Mouse (Mus musculus) c-Kit-positive CD71-positive TER-119-positive erythroid progenitor cells, embryonic 14.5 days (primary cell): ENCODE measurements around the gene C1ql2.

Experiments
- DNase-seq: peaks from one replicate; pipeline ENCODE4 v3.0.0-alpha.2; 2013; ENCODE audit warnings: low spot score

The C1ql2 gene

DNA sequence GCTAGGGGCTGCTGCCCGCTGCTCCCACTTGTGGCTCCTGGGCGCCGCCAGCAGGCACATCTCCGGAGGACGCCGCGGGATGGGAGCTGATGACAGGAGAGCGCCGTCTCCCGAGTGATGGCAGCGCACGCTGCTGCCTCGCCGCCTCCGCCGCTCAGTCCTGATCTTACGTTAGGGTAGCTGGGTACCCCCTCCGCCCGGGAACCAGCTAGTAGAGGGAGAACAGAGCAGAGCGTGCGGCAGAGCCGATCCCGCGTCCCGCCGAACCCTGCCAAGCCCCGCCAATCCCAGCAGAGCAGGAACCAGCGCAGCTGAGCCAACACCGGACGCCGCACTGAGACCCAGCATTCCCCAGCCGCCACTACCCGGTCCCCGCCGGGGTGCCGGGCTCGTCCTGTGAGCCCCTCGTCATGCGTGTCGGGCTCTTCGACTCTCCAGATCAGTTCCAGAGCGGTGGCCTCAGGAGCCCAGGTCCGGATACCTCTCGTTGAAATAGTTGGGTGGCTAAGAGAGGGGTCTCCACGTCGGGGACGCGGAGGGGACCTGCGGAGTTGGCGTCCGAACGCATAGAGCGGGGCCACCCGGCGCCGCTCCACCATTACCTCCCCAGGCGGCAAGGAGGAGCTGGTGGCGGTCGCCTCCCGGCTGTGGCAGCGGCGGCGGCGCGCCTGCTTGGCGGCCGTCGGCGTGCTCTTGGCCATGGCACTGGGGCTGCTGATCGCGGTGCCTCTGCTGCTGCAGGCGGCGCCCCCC, at the start of gene C1ql2:
C1ql2 (plus strand) TSS at position 164 of the 753 bp plus-strand sequence.
- no peak for DNase-seq

DNA sequence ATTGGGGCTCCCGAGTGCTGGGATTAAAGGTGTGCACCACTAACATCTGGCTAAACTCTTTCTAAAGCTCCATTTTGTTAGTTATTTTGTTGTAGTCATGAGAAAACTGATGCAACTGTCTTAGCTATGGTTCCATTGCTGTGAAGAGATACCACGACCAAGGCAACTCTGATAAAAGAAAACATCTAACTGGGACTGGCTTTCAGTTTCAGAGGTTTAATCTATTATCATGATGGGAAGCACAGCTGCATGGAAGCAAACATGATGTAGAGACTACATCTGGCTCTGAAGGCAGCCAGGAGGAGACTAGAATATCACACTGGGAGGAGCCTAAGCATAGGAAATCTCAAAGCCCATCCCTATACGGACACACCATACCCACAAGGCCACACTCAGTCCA, 48.7 kb upstream of the C1ql2 start:
- no peak for DNase-seq

DNA sequence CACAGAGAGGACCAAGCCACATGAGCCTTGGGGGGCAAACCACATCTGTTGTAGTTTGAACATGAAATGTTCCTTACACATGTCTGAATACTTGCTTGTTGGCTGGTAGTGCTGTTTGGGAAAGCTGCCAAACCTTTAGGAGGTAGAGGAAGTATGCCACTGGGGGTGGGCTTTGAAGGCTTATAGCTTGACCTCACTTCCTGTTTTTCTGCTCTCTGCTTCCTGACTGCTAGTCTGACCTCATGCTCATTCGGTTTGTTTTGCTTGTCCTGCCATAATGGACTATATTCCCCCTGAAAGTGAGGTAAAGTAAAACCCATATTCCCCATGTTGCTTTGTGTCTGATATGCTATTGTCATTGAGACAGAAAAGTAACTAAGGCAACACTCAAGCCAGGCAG, 46.6 kb upstream of the C1ql2 start:
- no peak for DNase-seq

DNA sequence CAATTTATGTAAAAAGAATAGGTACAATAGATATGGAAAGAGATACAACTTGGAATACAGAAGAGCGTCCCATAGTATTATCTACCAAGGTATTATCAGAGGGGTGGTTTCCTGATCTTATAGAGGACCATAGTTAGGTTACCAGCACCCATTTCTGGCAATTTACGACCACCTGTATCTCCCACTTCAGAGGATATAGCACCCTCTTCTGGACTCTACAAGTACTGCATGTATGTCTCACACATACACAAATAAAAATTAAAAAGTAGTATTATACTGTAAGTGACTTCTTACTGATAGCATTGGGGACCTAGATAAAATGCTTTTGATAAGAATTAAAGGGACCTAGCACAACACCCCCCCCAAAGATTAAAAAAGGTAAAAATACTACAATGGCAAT, 43.4 kb upstream of the C1ql2 start:
- no peak for DNase-seq

DNA sequence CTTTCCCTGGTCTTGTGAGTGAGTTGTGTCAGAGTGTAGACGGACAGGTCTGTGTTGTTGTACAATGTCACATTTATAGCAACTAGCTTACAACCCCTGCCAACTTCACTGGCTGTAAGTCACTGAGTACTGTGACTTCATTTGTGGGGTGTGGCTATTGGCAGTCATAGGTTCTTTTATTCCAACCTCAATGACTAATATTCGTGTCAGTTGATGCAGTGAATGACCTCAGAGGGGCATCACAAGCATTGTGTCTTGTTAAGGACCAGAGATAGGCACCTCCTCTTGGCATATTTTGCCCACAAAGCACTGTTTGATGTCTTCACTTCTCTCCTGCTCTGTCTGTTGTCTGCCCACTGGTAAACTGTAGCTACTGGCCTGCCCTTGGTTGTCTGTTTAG, 34.6 kb upstream of the C1ql2 start:
- DNase-seq, result no peak

DNA sequence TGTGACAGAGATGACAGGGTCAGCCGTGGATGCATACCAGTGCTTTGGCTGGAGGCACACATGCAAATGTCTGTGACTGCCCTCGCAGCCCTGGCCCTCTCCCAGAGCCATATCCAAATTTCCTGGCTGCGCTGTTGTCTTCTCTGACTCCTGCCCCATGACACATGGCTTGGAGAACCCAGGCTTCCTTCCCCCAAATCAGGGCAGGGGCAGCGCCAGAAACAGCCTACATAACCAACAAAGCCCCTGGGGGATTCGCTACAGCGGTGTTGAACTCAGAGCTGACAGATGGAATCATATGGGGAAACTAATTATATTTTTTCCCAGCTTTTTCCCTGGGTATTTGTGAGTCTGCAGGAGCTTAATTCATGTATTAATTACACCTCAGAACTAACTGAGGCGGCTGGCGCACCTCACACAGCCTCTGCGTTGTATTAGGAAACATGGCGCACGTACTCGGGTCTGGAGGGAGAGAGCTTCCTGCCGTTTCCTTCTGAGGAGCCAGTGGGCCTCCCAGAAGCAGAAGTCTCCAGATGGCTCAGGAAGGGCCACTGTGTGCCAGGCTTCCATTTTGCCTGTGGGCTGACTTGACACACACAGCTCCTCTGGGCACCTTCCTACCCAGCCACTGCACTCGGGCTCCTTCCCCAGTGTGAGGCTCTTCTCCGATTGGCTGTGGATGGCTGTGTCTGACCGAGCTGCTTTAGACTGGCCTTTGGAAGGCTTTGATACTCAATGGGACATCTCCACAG, 18.9 kb upstream of the C1ql2 start:
- no peak for DNase-seq

DNA sequence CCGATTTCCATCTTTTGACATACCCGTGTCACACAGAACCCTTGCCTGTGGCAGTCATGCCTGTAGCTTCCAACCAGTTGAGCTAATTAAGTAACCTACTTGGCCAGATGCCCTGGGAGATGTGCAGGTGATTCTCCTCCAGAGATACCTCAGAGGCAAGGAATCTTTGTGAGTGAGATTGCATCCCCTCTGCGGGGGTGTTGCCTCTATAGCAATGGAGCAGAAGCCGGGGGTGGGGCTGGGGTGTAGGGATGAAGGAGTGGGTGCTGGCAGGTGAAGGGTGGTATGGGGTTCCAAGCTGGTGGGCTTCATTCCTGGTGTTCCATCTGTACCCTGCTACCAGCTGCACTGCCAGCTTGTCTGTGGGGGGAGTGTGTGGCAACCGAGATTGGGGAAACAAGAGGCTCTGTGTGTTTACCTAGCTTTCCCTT, 17.2 kb upstream of the C1ql2 start:
- DNase-seq, result no peak

DNA sequence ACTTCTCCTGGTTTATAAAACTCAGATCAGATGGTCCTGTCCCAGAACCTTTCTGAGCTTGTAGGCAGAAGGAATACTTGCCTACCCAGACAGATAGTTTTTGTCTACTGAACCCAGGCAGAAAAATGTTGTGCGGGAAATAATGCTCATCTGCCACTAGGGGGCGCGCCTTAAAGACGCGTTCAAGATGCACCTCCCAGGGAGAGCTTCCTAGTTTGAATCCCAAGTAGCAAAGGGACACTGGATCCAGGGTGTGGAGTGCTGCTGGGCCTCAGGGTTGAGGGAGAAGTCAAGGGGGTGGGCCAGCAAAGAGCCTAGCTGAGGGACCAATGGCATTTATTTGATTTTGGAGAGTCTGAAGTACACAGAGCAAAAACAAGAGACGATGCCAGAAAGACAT, 12.7 kb upstream of the C1ql2 start:
- DNase-seq, result peak; percentile 63

DNA sequence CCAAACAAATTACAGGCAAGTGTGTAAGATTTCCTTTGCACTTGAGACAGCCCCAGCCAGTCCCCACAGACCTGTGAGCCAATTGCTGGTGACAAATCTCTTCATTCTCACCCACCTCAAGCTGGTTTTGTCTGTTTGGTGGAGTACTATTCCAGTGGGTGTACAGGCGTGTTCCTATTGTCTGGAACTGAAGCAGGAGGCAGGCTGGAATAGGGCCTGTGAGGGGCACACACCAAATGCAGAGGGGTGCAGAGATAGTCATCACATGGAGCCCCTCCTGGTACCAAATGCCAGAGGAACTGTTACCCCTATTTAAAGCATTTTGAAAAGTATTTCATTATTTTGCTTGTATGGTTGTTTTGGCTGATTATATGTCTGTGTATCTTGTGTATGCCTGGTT, 12.2 kb upstream of the C1ql2 start:
- DNase-seq, result no peak

DNA sequence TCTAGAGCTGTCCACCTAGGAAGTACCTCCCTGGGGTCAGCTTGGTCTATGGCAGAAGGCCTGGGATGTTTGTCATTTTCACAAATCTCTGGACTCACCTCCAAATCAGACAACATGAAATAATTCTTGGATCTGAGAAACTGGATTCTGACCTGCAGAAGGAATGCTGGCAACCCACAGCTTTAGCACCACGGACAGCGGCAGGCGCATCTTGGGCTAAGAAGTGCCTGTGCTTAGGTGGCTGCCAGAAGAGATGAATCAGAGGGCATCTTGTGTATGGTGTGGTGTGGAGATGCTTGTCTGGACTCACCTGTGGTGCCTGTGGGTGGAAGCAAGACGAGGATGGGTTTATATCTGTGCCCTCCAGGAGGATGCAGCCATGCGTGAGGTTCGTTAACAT, 8.5 kb upstream of the C1ql2 start:
- peak; percentile 12 for DNase-seq

DNA sequence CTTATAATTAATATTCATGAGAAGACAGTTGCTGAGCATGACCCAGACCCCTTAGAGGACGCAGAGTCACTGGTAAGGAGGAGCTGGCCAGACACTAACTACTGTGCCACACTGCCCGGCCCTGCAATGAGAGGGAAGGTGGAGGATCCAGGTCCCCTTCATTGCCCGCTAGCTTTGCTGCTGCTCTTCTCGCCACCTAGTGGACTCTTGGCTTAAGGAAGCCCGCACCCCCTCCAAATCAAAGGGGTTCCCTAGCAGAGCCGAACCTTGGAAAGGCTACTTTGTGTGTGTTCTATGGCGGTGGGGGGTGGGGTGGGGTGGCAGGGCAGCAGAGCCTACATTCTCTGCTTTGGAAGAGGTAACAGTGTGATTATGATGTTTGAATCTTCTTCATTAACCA, 2.4 kb upstream of the C1ql2 start:
- DNase-seq, result no peak

DNA sequence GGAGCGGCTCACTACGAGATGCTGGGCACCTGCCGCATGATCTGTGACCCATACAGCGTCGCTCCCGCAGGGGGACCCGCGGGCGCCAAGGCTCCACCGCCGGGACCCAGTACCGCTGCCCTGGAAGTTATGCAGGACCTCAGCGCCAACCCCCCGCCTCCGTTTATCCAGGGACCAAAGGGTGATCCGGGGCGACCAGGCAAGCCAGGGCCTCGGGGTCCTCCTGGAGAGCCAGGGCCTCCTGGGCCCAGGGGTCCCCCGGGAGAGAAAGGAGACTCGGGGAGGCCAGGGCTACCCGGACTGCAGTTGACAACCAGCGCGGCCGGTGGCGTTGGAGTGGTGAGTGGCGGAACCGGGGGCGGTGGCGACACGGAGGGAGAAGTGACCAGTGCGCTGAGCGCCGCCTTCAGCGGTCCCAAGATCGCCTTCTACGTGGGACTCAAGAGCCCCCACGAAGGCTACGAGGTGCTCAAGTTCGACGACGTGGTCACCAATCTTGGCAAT, 842 bp downstream of the C1ql2 start:
- DNase-seq, result no peak

DNA sequence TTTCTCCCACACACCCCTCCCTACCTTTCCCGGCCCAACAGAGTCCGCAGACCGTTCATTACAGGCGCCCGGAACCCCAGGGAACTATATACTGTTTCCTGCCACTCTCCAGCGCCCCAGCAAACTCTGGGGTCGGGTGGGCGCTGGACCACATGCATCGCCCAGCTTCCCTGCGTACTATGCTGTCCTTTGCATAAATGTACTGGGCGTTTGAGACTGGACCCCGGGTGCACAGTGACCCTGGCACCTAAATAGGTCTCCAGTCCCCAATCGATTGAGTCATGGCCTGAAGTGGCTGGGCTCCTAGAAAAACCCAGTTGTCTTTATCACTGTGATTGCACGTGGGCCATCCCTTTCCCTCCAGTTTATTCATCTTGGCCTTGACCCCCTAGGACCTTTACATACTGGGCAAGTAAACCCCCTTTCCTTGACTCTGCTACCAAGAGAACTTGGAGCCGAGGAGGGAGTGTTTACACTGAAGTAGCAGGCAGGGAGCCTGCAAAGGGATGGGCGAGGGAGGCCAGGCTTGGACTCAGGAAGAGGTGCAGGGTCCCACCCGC, 1.5 kb downstream of the C1ql2 start:
- DNase-seq, result no peak

DNA sequence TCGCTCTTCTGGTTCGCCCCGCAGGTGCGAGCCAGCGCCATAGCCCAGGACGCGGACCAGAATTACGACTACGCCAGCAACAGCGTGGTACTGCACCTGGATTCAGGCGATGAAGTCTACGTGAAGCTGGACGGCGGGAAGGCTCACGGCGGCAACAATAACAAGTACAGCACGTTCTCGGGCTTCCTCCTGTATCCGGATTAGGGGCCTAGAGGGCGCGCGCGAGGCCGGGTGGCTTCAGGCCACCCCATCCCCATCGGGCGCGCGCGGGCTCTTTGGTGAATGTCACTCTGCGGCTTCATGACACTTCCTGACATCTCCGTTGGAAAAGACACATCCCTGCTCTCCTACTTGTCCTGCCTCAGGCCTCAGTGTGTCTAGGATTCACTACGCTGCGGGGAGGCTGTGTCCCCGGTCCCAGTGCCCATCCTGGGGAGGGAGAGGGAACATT, 2.0 kb downstream of the C1ql2 start:
- no peak for DNase-seq

DNA sequence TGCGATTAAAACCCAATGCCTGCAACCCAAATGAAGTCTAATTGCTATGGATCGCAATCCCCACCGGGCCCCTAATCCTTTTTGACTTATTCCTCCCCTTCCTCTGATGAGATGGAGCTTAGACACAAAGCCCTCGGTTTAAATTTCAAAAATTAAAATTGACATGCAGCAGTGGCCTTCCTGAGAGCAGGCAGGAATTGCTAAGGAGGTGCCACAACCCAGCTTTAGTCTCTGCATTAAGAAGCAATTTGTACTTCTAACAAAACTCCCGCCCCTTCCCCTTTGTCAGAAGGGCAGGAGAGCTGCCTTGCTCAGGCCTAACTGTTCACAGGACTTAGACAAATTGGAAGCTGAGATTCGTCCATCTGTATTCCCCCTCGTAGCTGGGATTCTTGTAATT, 4.6 kb downstream of the C1ql2 start:
- DNase-seq, result no peak

DNA sequence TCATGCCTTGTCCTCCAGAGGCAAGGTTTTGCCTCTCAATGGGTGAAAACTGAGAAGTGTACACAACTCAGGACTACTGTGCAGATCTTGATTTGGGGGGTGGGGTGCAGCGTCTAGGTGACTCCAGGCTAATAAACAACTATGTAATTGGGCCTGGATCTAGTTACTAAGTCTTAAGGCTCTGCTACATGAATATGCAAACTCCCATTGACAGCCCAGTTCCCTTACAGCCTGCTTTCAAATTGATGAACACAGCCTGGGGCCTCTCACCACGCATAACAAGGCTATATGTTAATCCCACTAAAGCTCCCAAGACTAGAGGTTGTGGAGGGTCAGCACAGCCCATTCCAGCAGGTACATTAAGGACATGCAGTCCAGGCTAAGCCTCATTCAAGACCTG, 14.0 kb downstream of the C1ql2 start:
- no peak for DNase-seq

DNA sequence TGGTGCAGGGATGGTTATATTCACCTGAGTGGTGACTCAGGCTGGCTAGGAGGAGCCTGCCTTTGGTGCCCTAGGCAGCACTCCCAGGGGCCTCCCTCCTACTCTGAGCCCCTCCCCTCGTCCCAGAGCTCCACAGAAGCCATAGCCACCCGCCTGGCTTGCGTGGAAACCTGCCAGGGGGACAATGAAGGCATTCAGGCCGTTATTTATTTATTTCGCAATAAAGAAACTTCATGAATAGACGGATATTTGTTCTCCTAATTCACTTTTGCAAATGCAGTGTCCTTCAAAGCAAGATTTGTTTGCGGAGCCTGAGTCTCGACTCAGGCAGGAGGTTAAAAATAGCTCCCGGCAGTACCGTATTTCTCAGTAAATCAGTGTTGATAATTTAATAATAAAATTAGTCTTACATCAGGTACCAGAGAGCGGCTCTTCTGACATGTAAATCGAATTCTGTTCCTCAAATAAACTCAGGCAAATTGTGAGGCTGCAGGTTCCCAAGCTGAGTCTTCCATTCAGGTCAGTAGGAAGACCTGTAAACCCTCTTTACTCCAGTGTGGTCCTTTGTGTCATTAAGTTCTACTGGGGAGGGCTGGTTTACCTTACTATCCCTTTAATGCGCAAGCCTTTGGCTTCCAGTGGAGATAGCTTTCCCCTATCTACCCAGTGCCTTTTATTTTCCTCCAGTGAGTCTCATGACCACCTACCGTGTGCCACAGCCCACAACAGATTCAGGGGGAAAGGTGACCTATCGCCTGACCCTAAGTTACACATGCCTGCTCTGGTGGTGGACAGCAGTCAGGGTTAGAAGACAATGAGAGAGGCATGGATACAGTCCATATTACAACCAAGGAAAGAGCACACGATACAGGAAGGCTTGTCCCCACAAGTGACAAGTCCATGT, 17.2 kb downstream of the C1ql2 start:
- DNase-seq, result no peak

DNA sequence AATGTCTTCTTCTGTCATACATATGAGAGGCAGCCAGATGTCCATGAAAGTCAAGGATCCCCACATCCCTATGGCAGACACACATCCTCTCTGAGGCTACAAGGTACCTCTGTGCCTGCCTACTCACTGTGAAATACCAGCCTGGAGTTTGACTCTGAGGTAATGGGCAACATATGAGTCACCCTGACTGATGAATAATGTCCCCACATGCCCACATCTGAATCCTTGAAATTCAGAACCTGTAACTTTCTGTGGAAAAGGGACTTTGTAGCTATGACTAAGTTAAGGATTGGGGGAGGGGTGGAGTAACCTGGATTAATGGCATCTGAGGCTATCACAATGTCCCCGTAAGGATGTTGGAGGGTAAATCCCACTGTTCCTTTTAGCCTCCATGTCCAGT, 23.3 kb downstream of the C1ql2 start:
- DNase-seq, result no peak

DNA sequence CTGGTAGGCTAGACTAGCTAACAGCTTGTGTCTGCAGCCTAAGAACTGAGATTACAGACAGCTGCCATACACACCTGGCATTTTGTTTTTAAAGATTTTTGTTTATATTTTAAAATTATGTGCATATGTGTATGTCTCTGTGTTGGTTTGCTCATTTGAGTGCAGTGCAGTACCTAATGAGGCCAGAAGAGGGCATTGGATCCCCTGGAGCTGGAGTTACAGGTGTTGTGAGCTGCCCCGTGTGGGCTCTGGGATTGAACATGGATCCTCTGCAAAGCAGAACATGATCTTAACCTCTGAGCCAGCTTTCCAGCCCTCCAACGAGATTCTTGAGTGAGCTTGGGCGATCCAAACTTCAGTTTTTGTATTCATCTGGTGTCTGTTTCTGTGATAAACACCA, 27.8 kb downstream of the C1ql2 start:
- DNase-seq, result no peak

DNA sequence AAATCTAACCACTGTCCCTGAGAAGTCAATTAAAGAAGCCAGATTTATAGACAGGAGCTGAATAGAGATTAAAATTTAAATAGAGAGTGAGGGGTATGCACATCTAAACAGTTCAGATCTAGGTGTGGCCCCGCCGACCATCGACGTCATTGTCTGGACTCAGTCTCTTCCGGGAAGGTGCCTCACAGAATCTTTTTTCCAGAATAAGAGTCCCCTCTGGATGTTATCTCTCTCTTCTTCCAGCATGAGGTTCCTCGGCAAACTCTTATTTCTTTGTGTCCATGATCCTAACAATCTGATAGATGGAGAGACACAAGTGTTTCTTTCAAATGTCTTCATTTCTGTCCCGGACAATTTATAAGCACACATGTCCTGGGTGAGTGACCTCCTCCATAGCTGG, 33.7 kb downstream of the C1ql2 start:
- no peak for DNase-seq

DNA sequence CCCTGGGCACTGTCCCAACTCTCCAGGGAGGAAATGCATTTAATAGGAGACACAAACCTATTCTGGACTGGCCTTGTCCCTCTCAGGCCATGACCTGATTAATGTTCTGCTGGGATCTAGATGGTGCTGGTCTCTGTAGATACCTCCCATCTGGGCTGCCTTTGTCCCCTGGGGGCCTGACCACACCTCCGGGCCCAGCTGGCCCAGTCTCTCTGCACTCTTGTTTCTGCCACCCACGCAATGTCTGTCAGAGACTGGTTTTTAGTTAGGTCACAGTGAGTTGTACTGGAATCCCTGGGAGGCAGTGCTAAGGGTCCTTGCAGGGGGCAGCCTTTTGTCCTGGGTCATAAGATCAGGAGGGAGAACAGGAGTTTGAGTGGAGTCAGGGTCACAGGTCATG, 34.5 kb downstream of the C1ql2 start:
- no peak for DNase-seq

DNA sequence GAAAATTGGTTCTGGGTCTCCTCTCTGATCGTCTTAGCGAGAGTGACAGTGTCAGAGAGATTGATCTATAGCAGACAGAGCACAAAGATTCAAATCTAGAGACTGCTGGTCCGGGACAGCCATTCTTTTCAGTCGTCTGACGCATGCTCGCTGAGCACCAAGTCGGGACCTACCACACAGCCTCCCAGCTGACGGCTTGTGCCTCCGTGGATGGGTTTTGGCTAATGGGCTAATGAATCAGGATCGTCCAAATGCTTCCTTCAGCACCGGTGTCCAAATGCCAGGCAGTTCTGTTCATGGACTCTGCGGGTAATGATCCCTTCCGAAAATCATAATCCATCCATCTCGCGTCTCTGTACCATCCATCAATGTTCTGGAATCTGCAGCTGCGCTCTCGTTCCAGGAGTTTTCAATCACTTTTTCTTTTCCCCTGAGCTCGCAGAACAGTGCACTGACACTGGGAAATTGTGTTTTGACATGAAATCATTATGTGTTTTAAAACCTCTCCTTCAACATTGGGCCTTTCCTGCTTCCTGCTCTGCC, 44.7 kb downstream of the C1ql2 start:
- no peak for DNase-seq
